Mouse (Mus musculus): ENCODE measurements around the gene Rftn1.

GRCm38 (mm10) chr17:50196005-50196672 is 5.7 kb upstream of the Rftn1 start:
- TF ChIP-seq POLR2A (IDR thresholded peaks at IDR 0.05; ENCODE audit: low read depth, low read length) (no peak), CTCF (IDR thresholded peaks at IDR 0.05; ENCODE audit: extremely low read depth, insufficient read length, insufficient replicate concordance, low read depth, low read length) (no peak)
